Mouse (Mus musculus): ENCODE results near the gene Ttc33.

DNA sequence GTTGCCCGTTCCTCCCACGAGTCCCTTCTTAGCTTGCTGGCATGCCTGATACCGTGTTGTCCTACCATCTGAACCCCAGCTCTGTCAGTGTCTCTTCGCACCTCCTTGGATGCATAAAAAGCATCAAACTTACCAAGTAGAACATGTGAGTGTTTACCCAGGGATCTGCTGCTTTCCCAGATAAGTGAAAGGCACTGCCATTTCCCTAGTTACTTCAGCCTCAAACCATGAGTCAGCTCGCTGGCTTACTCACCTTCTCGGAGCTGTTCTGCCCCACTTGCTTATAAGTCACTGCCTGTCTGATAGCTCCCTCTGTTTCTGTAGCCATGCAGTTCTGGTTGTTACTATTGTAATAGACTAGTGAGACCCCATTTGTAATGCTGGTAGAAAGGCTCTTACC lies 9.1 kb downstream of the Ttc33 start:
- TF ChIP-seq EP300 (IDR thresholded peaks at IDR 0.05; ENCODE audit: low read depth in 1 of 2, low read length in 2 of 2) (no peak), GATA1 (IDR thresholded peaks at IDR 0.05; ENCODE audit: low read depth, low read length) (no peak), MYC (IDR thresholded peaks at IDR 0.05; ENCODE audit: low read depth, low read length) (no peak), CHD2 (IDR thresholded peaks at IDR 0.05; ENCODE audit: low read length) (no peak), ZC3H11A (IDR thresholded peaks at IDR 0.05; ENCODE audit: low read depth, low read length) (no peak)
